Mouse (Mus musculus) limb, embryonic 14.5 days (tissue): ENCODE measurements around the gene Syne2. TPM values are rescaled to one million over a fixed set of nuclear protein-coding genes. Genes with fewer than 3 reads are reported as not detected.

ENCODE experiments used
- ATAC-seq: fragments of 200-750 bp; cut with Nextera tagmentation; 2 replicates; pipeline ENCODE4 v1.8.0; 2017; ENCODE audit warnings: low read depth, moderate number of reproducible peaks, moderate TSS enrichment; ENCODE audit not compliant: low FRiP score
- DNase-seq: peaks from one replicate; pipeline ENCODE4 v3.0.0-alpha.2; 2015; ENCODE audit warnings: low spot score
- H3K27ac ChIP-seq: fragments of 300-500 bp; sonication (generic); replicated peaks from 2 replicates; pipeline ENCODE4 v1.5.1; 2014; ENCODE audit warnings: low read depth, mild to moderate bottlenecking, low read length, moderate library complexity, mixed read lengths
- H3K27me3 ChIP-seq: fragments of 300-500 bp; sonication (generic); 2 replicates; pipeline ENCODE4 v1.6.1; 2014; ENCODE audit warnings: low read length, mixed read lengths; ENCODE audit not compliant: control insufficient read depth, insufficient read depth
- H3K36me3 ChIP-seq: fragments of 300-500 bp; sonication (generic); 2 replicates; pipeline ENCODE4 v1.6.1; 2014; ENCODE audit warnings: mild to moderate bottlenecking, low read length, moderate library complexity, mixed read lengths; ENCODE audit not compliant: control insufficient read depth, insufficient read depth
- H3K4me1 ChIP-seq: fragments of 300-500 bp; sonication (generic); 2 replicates; pipeline ENCODE4 v1.6.1; 2014; ENCODE audit warnings: antibody characterized with exemption, low read length, mixed read lengths; ENCODE audit not compliant: control insufficient read depth, insufficient read depth
- H3K4me2 ChIP-seq: fragments of 300-500 bp; sonication (generic); replicated peaks from 2 replicates; pipeline ENCODE4 v1.6.1; 2014; ENCODE audit warnings: low read depth, mild to moderate bottlenecking, low read length, moderate library complexity; ENCODE audit not compliant: severe bottlenecking
- H3K4me3 ChIP-seq: fragments of 300-500 bp; sonication (generic); replicated peaks from 2 replicates; pipeline ENCODE4 v1.5.1; 2014; ENCODE audit warnings: low read length
- H3K9ac ChIP-seq: fragments of 300-500 bp; sonication (generic); 2 replicates; pipeline ENCODE4 v1.6.1; 2014; ENCODE audit warnings: mild to moderate bottlenecking, low read depth, low read length, moderate library complexity; ENCODE audit not compliant: severe bottlenecking
- H3K9me3 ChIP-seq: fragments of 300-500 bp; sonication (generic); 2 replicates; pipeline ENCODE4 v1.6.1; 2016; ENCODE audit warnings: low read length; ENCODE audit not compliant: control insufficient read depth
- POLR2A ChIP-seq: fragments of 200-500 bp; IDR thresholded peaks from 2 replicates; pipeline ENCODE4 v1.8.0; 2012; ENCODE audit warnings: inconsistent platforms, mild to moderate bottlenecking, moderate library complexity, borderline replicate concordance; ENCODE audit not compliant: insufficient read depth, insufficient read length; ENCODE audit errors: extremely low read depth
- WGBS: fragments of 180-500 bp; shearing (Covaris S2); extraction: QIAGEN DNeasy Blood & Tissue Kit; methylation state at CpG from one replicate; pipeline ENCODE4 v1.1.7; 2014; 5-methylcytosine and 5-hydroxymethylcytosine counted together
- polyA plus RNA-seq, 2 experiments: library from polyadenylated mRNA; depleted of rRNA in 1 of 2; stranded (reverse) in 1 of 2; unstranded in 1 of 2; fragments of >200 nt; fragmentation: Nextera tagmentation in 1 of 2; extraction: Ambion mirVana in 1 of 2; gene quantifications; 2 replicates each; pipeline versions ENCODE4 v1.2.1 to v1.2.3; 2012 to 2014

Gene Syne2
- polyA plus RNA-seq, 2 experiments = 41.5 to 48.0 TPM

DNA sequence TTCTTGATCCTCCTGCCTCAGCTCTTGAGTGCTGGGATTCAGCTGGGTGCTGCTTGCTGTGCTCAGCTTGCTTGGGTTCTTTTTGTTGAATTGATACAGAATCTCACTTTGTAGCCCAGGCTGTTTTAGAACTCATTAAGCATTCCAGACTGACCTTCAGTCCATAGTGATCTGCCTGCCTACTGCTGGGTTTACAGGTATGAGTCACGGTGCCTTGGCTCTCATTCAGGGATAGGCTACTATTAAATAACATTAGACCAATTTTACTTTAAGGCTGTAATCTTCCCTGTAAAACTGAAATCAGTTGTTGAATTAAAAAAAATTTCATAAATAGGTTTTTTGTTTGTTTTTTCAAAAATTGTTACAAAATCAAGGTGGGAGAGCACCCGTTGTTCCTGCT lies 4.2 kb upstream of the Syne2 start:
- WGBS = 90% methylated on average over 2 of the region's 2 CpGs
- no peak for DNase-seq
- Histone ChIP-seq H3K9me3 (no peaks in the 10 kb centered on the region), H3K27ac (no peak overlapping the region), H3K4me1 (no peaks in the 10 kb centered on the region), H3K9ac (no peak overlapping the region), H3K36me3 (no peaks in the 10 kb centered on the region), H3K4me2 (no peak overlapping the region), H3K27me3 (peaks cover 3% of the 10 kb centered on the region; the same call in 1 of the 2 replicates), H3K4me3 (no peak overlapping the region)
- no peak for ATAC-seq
- no peak for TF ChIP-seq POLR2A

DNA sequence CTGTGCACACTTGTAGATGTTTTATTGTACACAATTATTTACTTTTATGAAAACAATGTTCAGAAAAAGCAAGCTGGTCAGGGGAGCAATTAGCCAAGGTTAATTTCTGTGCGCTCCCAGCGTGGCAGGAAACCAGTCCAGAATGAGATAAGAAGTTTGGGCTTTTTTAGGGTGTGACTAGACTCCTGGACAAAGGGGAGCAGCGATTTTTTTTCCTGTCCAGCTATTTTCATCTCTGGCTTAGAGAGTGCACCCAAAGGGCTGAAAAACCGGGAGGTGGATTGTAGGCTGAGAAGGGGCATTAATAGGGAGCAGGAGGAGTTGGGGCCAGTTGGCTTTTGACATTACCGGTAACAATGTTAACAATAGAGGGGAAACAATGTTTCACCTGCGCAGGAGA lies 3.4 kb upstream of the Syne2 start:
- DNase-seq (no peak), ATAC-seq (no peak)
- Histone ChIP-seq H3K9ac (no peak overlapping the region), H3K27me3 (peaks cover 3% of the 10 kb centered on the region; the same call in 1 of the 2 replicates), H3K36me3 (no peaks in the 10 kb centered on the region), H3K4me2 (no peak overlapping the region), H3K27ac (no peak overlapping the region), H3K9me3 (no peaks in the 10 kb centered on the region), H3K4me1 (peaks cover 3% of the 10 kb centered on the region), H3K4me3 (no peak overlapping the region)
- 76% methylated on average over 6 of the region's 6 CpGs for WGBS
- no peak for TF ChIP-seq POLR2A

DNA sequence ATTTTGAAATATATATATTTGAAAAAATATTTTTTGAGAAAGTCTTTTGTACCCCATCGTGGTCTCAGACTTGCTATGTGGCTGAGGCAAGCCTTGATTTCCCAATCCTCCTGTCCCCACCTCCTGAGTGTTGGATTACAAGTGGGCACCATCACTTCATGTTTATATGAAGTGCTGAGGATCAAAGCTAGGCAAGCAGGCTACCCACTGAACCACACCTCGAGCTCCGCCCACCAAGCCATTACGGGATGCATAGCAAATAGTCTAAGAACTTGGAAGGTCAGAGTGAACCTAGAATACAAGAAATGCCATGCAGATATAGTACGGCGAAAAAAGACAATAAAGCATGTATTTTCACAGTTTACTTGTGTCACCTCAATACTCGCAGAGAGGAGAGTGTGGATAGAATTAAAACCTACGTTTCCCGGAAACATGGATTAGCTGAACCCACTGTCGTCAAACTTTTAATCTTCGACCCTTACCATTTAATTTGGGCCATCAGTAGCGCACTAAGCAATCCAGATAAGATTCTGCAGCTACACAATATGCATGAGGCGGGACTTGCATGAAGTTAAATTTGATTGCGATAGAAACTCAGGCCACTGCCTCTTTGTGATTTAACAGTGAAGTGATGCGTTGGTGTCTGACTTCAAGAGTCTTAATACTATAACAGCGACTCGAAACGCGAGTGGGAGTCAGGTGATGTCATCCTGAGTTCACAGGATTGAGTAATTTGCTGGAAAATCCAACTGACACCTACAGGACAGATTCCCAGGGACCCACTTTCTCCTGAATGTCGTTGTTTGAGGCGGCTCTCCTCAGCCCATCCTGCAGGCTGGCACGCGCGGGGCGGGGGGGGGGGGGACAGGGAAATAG lies 715 bp upstream of the Syne2 start:
- ATAC-seq = no peak

DNA sequence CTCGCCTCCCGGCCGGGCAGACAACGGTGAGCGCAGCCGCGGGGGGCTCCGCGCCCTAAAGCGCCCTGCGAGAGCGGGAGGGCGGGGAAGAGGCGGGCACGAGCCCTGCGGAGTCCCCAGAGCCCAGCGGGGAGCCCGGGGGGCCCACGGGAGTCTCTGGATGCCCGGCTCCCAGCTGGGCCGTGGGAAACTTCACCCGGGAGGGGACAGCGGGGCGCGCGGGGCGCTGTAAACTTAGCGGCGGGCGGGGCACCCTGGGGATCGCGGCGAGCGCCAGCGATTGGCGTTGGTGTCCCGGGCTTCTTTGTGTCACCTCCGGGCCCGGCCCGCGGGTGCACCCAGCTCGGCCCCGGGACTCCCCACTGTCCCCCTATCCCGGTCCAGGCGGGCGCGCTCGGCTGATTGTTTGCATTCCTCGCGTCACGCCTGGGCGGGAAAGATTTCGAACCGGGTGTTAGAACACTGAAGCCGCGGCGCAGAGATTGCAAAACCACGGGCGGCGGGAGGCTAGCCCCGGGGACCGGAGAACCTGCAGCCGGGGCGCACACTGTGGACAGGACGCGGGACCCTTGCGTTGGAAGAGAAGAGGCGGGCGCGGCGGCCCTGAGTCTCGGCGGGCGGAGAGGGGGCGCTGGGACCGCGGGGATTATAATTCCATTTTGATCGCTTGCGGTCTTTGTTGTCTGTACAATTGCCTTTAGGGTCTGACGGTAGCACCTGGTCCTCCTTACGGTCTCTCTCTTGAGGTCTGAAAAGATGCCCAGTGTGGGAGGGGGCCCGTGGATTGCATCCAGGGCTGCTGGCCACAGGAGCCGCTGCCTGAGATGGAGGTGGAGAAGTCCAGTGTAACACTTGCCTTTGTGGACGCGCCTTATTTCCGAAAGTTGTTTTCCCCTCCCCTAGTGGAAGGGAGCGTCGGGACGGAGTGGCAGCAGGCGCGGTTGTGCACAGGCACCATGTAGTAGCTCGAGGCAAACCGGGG lies 810 bp downstream of the Syne2 start:
- H3K27me3 ChIP-seq = peaks cover 3% of the 10 kb centered on the region; the same call in 1 of the 2 replicates
- no peak for TF ChIP-seq POLR2A
- peak overlapping the region; percentile 86 for H3K4me3 ChIP-seq
- H3K9ac ChIP-seq = peak overlapping the region; percentile 88
- under 1% methylated on average over 67 of the region's 93 CpGs for WGBS
- no peaks in the 10 kb centered on the region for H3K36me3 ChIP-seq
- ATAC-seq (peak; percentile 53), DNase-seq (peak; percentile 44)
- H3K9me3 ChIP-seq = no peaks in the 10 kb centered on the region
- peak overlapping the region; percentile 90 for H3K4me2 ChIP-seq
- H3K27ac ChIP-seq = peak overlapping the region; percentile 70
- H3K4me1 ChIP-seq = peaks cover 11% of the 10 kb centered on the region

More for the DNA sequence above, 715 bp upstream of the Syne2 start:
- H3K4me3 ChIP-seq = peak overlapping the region; percentile 86
- H3K4me1 ChIP-seq = peaks cover 10% of the 10 kb centered on the region
- TF ChIP-seq POLR2A = no peak
- H3K36me3 ChIP-seq = no peaks in the 10 kb centered on the region
- 12% methylated on average over 23 of the region's 25 CpGs for WGBS
- H3K27me3 ChIP-seq = peaks cover 3% of the 10 kb centered on the region; the same call in 1 of the 2 replicates
- no peaks in the 10 kb centered on the region for H3K9me3 ChIP-seq
- H3K27ac ChIP-seq = no peak overlapping the region
- H3K4me2 ChIP-seq = peak overlapping the region; percentile 90
- peak overlapping the region; percentile 88 for H3K9ac ChIP-seq
- DNase-seq = no peak

GRCm38 (mm10) chr12:75819481-75819880 lies 1.5 kb downstream of the Syne2 start:
- TF ChIP-seq POLR2A = no peak
- H3K27me3 ChIP-seq = peaks cover 3% of the 10 kb centered on the region; the same call in 1 of the 2 replicates
- DNase-seq = no peak
- peak overlapping the region; percentile 88; the same call in 1 of the 2 replicates for H3K9ac ChIP-seq
- peaks cover 11% of the 10 kb centered on the region for H3K4me1 ChIP-seq
- H3K27ac ChIP-seq = no peak overlapping the region
- no peaks in the 10 kb centered on the region for H3K36me3 ChIP-seq
- no peak for ATAC-seq
- H3K4me3 ChIP-seq = peak overlapping the region; percentile 86
- no peaks in the 10 kb centered on the region for H3K9me3 ChIP-seq
- 2% methylated on average over 11 of the region's 11 CpGs for WGBS
- peak overlapping the region; percentile 90 for H3K4me2 ChIP-seq
